Mouse (Mus musculus): ENCODE data around the gene Bbs7.
"Not testable (repeated sequence)": the region's sequence is repeated elsewhere in the genome, so short reads cannot be mapped to it uniquely, and the experiment has no call there.

The Bbs7 gene

GRCm38 (mm10) chr3:36613202-36613907 is at the start of gene Bbs7:
Gene Bbs7, minus strand, starts transcription at chr3:36613477.
- peak; percentile 97 for DNase-seq

GRCm38 (mm10) chr3:36645245-36645559 is 31.9 kb upstream of the Bbs7 start:
- DNase-seq = not testable (repeated sequence)

GRCm38 (mm10) chr3:36644554-36645244 is 31.4 kb upstream of the Bbs7 start:
- DNase-seq = no peak

GRCm38 (mm10) chr3:36643354-36643753 is 30.1 kb upstream of the Bbs7 start:
- peak; percentile 24 for DNase-seq

GRCm38 (mm10) chr3:36642736-36643135 is 29.5 kb upstream of the Bbs7 start:
- peak; percentile 83 for DNase-seq

- DNase-seq = no peak
Observed at GRCm38 (mm10) chr3:36640787-36641186, 27.5 kb upstream of the Bbs7 start.

GRCm38 (mm10) chr3:36635449-36635848 is 22.2 kb upstream of the Bbs7 start:
- peak; percentile 33 for DNase-seq

GRCm38 (mm10) chr3:36626803-36627202 is 13.5 kb upstream of the Bbs7 start:
- no peak for DNase-seq

GRCm38 (mm10) chr3:36618181-36618580 is 4.9 kb upstream of the Bbs7 start:
- no peak for DNase-seq

- no peak for DNase-seq
Observed at GRCm38 (mm10) chr3:36613908-36614255, 605 bp upstream of the Bbs7 start.

- DNase-seq = no peak
Observed at GRCm38 (mm10) chr3:36612687-36613086, 590 bp downstream of the Bbs7 start.

GRCm38 (mm10) chr3:36605894-36606783 is 7.1 kb downstream of the Bbs7 start:
- no peak for DNase-seq

GRCm38 (mm10) chr3:36599773-36600172 is 13.5 kb downstream of the Bbs7 start:
- DNase-seq = not testable (repeated sequence)

GRCm38 (mm10) chr3:36598811-36599210 is 14.5 kb downstream of the Bbs7 start:
- no peak for DNase-seq

- peak; percentile 98 for DNase-seq
Observed at GRCm38 (mm10) chr3:36571827-36572378, 41.4 kb downstream of the Bbs7 start, which contains the start of gene Ccna2. Gene Ccna2, minus strand, starts transcription at chr3:36572150.

- DNase-seq = peak; percentile 12
Observed at GRCm38 (mm10) chr3:36571361-36571826, 41.9 kb downstream of the Bbs7 start.

GRCm38 (mm10) chr3:36569836-36570235 is 43.4 kb downstream of the Bbs7 start:
- no peak for DNase-seq

- DNase-seq = no peak
Observed at GRCm38 (mm10) chr3:36563666-36564065, 49.6 kb downstream of the Bbs7 start.

- DNase-seq = no peak
Observed at GRCm38 (mm10) chr3:36559606-36560005, 53.7 kb downstream of the Bbs7 start.

- no peak for DNase-seq
Observed at GRCm38 (mm10) chr3:36557601-36558000, 55.7 kb downstream of the Bbs7 start.

- peak; percentile 96 for DNase-seq
Observed at GRCm38 (mm10) chr3:36552406-36553047, 60.8 kb downstream of the Bbs7 start, which contains the start of gene Exosc9. Gene Exosc9, plus strand, starts transcription at chr3:36552606.

- DNase-seq = peak; percentile 44
Observed at GRCm38 (mm10) chr3:36551851-36552384, 61.4 kb downstream of the Bbs7 start.

Measured in right cerebral cortex, adult 18-20 months (tissue).